Mouse (Mus musculus) heart, embryonic 15.5 days (tissue): Measurements from ENCODE around the gene Pik3ca. TPM values are rescaled to one million over a fixed set of nuclear protein-coding genes. Genes with fewer than 3 reads are reported as not detected.

Experiments used
- ATAC-seq: fragments of 200-750 bp; cut with Nextera tagmentation; replicated peaks from 2 replicates; pipeline ENCODE4 v1.8.0; 2017; ENCODE audit warnings: low read depth, moderate TSS enrichment; ENCODE audit not compliant: insufficient number of reproducible peaks, insufficient read depth, low FRiP score
- H3K27ac ChIP-seq: fragments of 300-500 bp; sonication (generic); 2 replicates; pipeline ENCODE4 v1.5.1; 2015; ENCODE audit warnings: mild to moderate bottlenecking, inconsistent platforms
- H3K27me3 ChIP-seq: fragments of 300-500 bp; sonication (generic); 2 replicates; pipeline ENCODE4 v1.6.1; 2015; ENCODE audit warnings: inconsistent platforms
- H3K36me3 ChIP-seq: fragments of 300-500 bp; sonication (generic); 2 replicates; pipeline ENCODE4 v1.6.1; 2015; ENCODE audit warnings: mild to moderate bottlenecking, inconsistent platforms
- H3K4me1 ChIP-seq: fragments of 300-500 bp; sonication (generic); replicated peaks from 2 replicates; pipeline ENCODE4 v1.6.1; 2015; ENCODE audit warnings: inconsistent platforms
- H3K4me2 ChIP-seq: fragments of 300-500 bp; sonication (generic); 2 replicates; pipeline ENCODE4 v1.6.1; 2015; ENCODE audit warnings: inconsistent platforms, mild to moderate bottlenecking, moderate library complexity
- H3K4me3 ChIP-seq: fragments of 300-500 bp; sonication (generic); 2 replicates; pipeline ENCODE4 v1.5.1; 2015; ENCODE audit warnings: mild to moderate bottlenecking, inconsistent platforms
- H3K9ac ChIP-seq: fragments of 300-500 bp; sonication (generic); 2 replicates; pipeline ENCODE4 v1.6.1; 2015; ENCODE audit warnings: mild to moderate bottlenecking, inconsistent platforms
- H3K9me3 ChIP-seq: fragments of 300-500 bp; sonication (generic); replicated peaks from 2 replicates; pipeline ENCODE4 v1.6.1; 2016; ENCODE audit warnings: inconsistent platforms
- WGBS: fragments of 180-500 bp; shearing (Covaris S2); methylation state at CpG from one replicate; pipeline ENCODE4 v1.1.7; 2015; ENCODE audit warnings: mixed read lengths; 5-methylcytosine and 5-hydroxymethylcytosine counted together
- polyA plus RNA-seq: library from polyadenylated mRNA; unstranded; fragments of >200 nt; fragmentation: Nextera tagmentation; extraction: Ambion mirVana; gene quantifications from 2 replicates; pipeline ENCODE4 v1.2.1, GENCODE M21; 2015

Pik3ca gene
- polyA plus RNA-seq, 1 experiment from 2014 or later = 7.1 TPM

DNA sequence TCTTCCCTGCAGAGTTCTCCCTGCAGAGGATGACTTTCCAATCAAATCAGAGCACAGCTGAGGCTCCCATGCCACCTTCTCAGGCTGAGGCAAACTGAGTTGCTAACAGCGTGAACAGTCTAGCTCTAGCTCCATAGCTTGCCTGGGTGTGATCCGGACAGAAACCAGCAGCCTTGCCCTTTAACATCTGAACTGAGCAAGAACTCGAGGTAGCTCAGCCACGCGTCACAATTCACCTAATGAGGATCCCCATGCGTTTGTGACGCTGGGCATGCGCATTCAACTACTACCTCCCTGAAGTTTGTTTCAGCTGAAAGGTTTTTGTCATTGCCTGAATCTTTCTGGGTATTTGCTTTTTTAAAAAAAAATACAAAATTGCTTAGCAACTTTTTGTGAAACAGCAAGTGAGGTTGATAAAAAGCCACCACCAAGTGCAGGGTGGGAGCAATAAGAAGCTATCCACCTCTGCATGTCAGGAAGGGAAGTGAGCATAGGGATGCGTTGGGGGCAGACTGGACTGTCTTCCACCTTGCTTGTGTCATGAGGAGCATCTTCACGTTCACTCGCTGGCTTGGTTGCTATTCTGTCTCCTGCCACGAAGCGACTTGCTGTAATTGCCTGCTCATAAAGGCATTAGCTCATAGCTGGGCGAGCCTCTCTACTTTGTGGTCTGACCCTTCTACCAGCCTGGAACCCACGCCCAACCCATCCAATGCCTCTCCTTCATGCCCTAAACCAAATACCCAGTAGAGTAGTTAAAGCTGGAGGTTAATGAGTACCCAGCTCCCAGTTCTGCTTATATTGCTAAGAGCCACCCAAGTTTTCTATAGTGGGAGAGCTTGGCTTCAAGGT, 92.8 kb downstream of the Pik3ca start:
- no peaks in the 10 kb centered on the region for H3K9me3 ChIP-seq
- H3K4me1 ChIP-seq = no peaks in the 10 kb centered on the region
- no peak overlapping the region for H3K4me2 ChIP-seq
- H3K36me3 ChIP-seq = no peaks in the 10 kb centered on the region
- no peak for ATAC-seq
- no peak overlapping the region for H3K9ac ChIP-seq
- no peaks in the 10 kb centered on the region for H3K27me3 ChIP-seq
- H3K27ac ChIP-seq = no peak overlapping the region
- H3K4me3 ChIP-seq = no peak overlapping the region
- whole genome bisulfite sequencing = 70% methylated on average over 15 of the region's 15 CpGs

DNA sequence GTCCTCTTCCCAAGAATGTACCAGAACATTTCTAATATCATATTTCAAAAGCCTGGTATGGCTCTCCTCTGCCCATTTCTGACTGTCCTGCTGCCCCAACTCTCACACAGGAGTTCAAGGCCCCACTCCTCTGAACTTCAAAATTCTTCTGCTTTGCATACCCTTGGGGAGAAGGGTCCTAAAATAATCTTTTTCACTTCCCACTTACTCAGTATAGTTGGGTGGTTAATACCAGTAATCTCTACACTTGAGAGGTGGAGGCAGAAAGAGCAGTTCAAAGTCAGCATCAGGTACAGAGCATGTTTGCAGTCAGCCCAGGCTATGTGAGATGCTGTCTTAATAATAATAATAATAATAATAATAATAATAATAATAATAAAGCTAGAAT, 93.5 kb downstream of the Pik3ca start:
- no peaks in the 10 kb centered on the region for H3K36me3 ChIP-seq
- no peak for ATAC-seq
- no peaks in the 10 kb centered on the region for H3K9me3 ChIP-seq

DNA sequence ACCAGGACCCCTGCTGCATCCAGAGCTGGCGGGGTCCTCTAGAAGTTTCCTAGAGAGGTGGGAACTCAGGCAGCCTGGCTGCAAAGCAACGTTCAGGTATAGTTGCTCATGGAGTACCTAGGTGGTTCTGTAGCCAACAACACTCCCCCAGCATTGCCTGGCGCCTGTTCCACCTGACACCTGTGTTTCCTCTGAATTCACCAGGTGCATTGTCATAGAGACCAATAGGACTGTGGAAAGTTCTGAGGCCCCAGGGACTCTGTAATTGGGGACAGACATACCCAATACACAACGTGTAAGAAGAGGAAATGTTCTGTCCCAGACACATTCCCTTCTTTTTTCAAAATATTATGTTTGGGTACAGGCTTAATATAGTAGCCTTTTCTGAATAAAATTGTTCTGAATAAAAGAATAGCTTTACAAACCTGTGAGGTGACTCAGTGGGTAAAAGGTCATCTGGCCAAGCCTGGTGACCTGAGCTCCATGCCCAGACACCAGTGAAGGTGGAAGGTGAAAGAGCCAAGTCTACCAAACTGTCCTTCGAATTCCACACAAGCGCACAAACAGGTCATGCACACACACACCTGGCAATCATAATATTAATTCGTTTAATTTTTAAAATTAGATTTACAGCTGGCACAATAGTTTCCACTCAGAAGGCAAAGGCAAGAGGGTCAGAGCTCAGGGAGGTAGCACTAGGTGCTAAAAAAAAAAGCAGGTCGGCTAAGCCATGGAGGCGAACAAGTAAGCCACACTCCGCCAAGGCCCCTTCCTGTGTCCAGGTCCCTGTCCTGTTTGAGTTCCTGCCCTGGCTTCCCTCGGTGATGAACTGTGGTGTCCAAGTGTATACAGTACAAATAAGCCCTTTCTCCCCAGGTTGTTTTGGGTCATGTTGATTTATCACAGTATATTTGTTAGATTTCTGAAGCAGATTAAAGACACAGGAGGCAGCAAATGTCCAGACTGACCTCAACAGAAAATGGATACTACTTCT, 94.9 kb downstream of the Pik3ca start, which contains the start of gene Kcnmb3:
TSS of gene Kcnmb3 (minus strand) at position 135 of the 994 bp plus-strand sequence.
- H3K27me3 ChIP-seq = no peaks in the 10 kb centered on the region
- H3K4me2 ChIP-seq = no peak within 1 kb of the TSS
- 68% methylated on average over 11 of the region's 11 CpGs for WGBS
- H3K27ac ChIP-seq = no peak within 1 kb of the TSS
- H3K4me1 ChIP-seq = 0 out of 2 replicates have a peak, but pooled peaks cover 4% of the 10 kb centered on the region
- no peak within 1 kb of the TSS for H3K4me3 ChIP-seq
- no peak for ATAC-seq
- H3K36me3 ChIP-seq = no peaks in the 10 kb centered on the region
- no peaks in the 10 kb centered on the region for H3K9me3 ChIP-seq
- no peak within 1 kb of the TSS for H3K9ac ChIP-seq

More for the DNA sequence above, 93.5 kb downstream of the Pik3ca start:
- H3K27ac ChIP-seq = no peak overlapping the region
- H3K4me2 ChIP-seq = no peak overlapping the region
- H3K4me1 ChIP-seq = no peaks in the 10 kb centered on the region
- no peaks in the 10 kb centered on the region for H3K27me3 ChIP-seq
- no peak overlapping the region for H3K4me3 ChIP-seq
- H3K9ac ChIP-seq = no peak overlapping the region

DNA sequence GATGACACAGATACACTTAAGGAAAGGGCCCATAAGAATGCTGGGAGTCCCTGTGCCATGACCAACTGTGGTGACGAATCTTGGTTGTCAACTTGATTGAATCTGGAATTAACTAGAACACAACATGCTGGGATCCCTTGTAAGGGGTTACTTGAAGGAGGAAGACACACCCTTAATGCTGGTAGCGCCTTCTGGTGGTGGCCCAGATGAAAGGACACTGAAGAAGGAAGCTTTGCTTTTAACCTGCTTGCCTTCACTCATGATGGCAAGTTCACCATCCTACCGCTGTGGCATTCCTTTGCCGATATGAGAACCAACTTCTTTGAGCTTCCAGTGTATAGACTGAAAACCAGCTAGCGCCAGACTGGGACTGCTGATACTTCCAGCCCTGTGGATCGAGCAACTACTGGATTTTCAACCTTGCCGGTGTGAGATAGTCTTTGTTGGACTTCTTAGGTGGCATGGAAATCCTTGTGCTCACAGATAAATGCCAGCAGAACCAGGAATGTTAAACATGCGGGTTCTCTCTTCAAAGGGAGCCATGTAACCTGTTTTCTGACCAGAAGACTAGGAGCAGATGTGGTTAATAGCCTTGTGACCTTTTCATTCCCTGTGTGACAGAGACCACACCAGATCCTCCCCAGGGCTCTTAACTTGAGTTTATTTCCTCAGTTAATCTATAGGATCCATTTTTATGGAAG, 97.1 kb downstream of the Pik3ca start:
- Histone ChIP-seq H3K9me3 (no peaks in the 10 kb centered on the region), H3K4me3 (no peak overlapping the region), H3K27ac (no peak overlapping the region), H3K27me3 (no peaks in the 10 kb centered on the region), H3K4me2 (no peak overlapping the region), H3K36me3 (no peaks in the 10 kb centered on the region), H3K9ac (no peak overlapping the region), H3K4me1 (0 out of 2 replicates have a peak, but pooled peaks cover 4% of the 10 kb centered on the region)
- ATAC-seq = no peak
- 83% methylated on average over 8 of the region's 8 CpGs for WGBS

DNA sequence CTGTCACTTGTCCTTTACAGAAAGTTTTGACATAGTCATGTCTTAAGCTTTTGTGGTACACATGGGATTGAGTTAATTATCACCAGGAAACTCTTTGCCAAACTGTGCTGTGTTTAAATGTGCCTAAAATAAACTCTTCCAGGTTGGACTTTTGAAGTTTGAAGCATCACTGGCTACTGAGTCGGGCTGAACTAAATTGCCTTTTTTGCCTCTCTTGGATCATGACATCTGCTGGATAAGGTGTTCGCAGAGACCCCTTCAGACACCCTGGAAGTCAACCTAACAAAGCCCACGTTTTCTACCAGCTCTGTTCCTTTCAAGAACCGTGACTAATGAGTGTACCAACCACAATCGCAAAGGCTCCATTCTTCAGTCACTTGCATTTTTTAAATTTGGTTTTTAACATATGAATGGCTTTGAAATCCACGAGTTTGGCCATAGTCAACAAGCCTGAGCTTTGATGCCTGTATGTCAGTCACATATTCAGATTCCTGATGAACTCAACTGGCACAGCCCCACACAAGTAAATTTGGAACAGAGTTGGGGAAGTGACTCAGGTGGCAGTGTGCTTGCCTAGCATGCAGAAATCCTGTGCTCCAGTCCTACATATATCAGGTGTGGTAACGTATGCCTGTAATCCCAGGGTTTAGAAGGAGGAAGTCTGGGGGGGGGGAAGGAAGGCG, 97.8 kb downstream of the Pik3ca start:
- Histone ChIP-seq H3K4me3 (no peak overlapping the region), H3K9me3 (no peaks in the 10 kb centered on the region), H3K27ac (no peak overlapping the region), H3K27me3 (no peaks in the 10 kb centered on the region), H3K4me2 (no peak overlapping the region), H3K36me3 (no peaks in the 10 kb centered on the region), H3K4me1 (0 out of 2 replicates have a peak, but pooled peaks cover 4% of the 10 kb centered on the region), H3K9ac (no peak overlapping the region)
- no peak for ATAC-seq
- 77% methylated on average over 8 of the region's 8 CpGs for WGBS

DNA sequence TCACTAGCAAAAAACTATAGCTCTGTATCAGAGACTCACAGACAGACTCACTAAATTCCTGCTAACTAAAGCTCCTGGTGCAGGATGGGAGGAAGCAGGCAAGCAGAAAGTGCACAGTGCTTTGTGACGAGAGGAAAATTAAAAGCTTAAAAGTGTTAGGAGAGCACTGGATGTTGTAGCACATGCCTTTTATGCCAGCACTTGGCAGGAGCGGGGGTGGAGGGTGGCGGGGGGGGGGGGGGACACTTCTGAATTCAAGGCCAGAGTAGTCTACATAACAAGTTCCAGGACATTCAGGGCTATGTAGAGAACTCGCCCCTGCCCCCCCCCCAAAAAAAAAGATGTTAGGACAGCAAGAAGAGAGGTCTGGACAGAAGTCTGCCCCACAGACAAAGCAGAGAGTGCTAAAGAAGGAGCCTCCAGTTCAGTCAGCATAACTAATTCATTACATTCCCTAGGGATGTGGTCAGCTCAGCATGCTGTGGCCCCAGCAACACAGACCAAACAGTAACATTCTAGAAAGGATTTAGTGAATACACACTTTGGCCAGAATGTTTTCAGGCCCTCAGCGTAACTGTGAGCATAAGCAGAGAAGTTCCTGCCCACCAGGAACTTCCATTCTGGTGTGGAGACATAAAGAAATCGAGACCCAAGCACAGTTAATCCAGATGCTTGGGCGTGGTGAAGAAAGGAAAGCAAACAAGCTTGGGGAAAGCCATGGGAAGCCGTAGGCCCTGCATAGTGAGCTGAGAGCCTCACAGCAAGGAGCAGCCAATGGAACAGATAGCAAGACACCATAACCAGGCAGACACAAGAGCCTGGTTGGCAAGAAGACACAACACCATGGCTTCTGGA, 98.6 kb downstream of the Pik3ca start:
- Histone ChIP-seq H3K9me3 (no peaks in the 10 kb centered on the region), H3K27ac (no peak overlapping the region)

DNA sequence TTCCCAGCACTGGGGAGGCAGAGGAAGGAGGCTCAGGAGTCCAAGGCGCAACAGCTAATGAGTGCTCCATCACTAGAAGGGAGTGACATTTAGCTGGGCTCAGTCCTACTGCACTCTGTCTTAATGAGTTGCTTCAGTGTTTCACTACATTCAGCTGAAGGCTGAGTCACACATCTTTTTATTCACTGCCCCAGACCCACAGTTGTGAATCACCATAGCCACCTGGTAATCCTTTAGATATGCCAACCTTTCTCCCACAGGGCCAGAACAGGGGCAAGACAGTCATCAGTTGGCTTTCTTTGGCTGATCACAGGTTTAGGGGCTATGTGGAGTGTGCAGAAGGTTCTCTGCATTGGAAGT, 99.2 kb downstream of the Pik3ca start:
- no peak overlapping the region for H3K27ac ChIP-seq
- no peak overlapping the region for H3K4me2 ChIP-seq
- 0 out of 2 replicates have a peak, but pooled peaks cover 4% of the 10 kb centered on the region for H3K4me1 ChIP-seq
- ATAC-seq = no peak
- H3K36me3 ChIP-seq = no peaks in the 10 kb centered on the region
- H3K27me3 ChIP-seq = no peaks in the 10 kb centered on the region
- H3K4me3 ChIP-seq = no peak overlapping the region
- no peak overlapping the region for H3K9ac ChIP-seq
- 90% methylated on average over 1 of the region's 1 CpGs for WGBS
- no peaks in the 10 kb centered on the region for H3K9me3 ChIP-seq

More for the DNA sequence above, 98.6 kb downstream of the Pik3ca start:
- Histone ChIP-seq H3K36me3 (no peaks in the 10 kb centered on the region), H3K9ac (no peak overlapping the region), H3K27me3 (no peaks in the 10 kb centered on the region), H3K4me2 (no peak overlapping the region), H3K4me3 (no peak overlapping the region), H3K4me1 (0 out of 2 replicates have a peak, but pooled peaks cover 4% of the 10 kb centered on the region)
- no peak for ATAC-seq
- 57% methylated on average over 7 of the region's 8 CpGs for WGBS

DNA sequence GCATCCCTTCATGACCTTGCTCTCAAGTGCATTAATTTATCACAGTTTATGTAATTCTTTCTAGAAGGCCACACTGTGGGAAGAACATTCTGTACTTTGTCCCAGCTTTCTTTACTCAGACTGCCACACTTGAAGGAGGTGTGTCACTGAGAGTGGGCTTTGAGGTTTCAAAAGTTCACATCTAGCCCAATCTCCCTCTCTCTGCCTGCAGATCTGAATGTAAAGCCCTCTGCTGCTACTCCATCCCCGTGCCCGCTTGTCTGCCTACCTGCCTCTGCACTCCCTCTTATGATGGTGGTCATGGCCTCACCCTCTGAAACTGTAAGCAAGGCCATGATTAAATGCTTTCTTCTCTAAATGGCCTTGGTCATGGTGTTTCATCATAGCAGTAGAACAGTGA, 102.9 kb downstream of the Pik3ca start:
- Histone ChIP-seq H3K4me2 (no peak overlapping the region), H3K27me3 (no peaks in the 10 kb centered on the region), H3K27ac (no peak overlapping the region), H3K9me3 (no peaks in the 10 kb centered on the region), H3K4me3 (no peak overlapping the region), H3K4me1 (0 out of 2 replicates have a peak, but pooled peaks cover 4% of the 10 kb centered on the region), H3K36me3 (no peaks in the 10 kb centered on the region), H3K9ac (no peak overlapping the region)
- ATAC-seq = no peak
- 92% methylated on average over 2 of the region's 2 CpGs for WGBS

DNA sequence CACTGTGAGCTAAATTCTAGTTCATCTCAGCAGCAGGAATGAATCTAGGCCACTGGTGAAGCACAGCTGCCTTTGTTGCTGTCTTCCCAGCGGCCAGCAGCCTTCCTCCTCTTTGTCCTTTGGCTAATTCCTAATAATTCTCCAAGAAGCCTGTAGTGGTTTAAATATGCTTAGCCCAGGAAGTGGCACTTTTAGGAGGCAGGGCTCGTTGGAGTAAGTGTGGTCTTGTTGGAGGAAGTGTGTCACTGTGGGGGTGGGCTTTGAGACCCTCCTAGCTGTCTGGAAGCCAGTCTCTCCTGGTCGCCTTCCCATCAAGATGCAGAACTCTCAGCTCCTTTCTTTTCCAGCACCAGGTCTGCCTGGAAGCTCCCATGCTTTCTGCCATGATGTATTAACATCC, 108.4 kb downstream of the Pik3ca start:
- WGBS = 67% methylated on average over 3 of the region's 3 CpGs
- Histone ChIP-seq H3K36me3 (no peaks in the 10 kb centered on the region), H3K4me1 (peaks cover 12% of the 10 kb centered on the region), H3K9me3 (no peaks in the 10 kb centered on the region), H3K27ac (no peak overlapping the region), H3K4me2 (no peak overlapping the region), H3K9ac (no peak overlapping the region), H3K4me3 (no peak overlapping the region), H3K27me3 (no peaks in the 10 kb centered on the region)
- no peak for ATAC-seq
